Mouse (Mus musculus) megakaryocyte progenitor cell, adult 5-6 weeks (primary cell): ENCODE data around the gene Rev1. TPM values are rescaled to one million over a fixed set of nuclear protein-coding genes. Genes with fewer than 3 reads are reported as not detected.

Experiments
- ATAC-seq: replicated peaks from 2 replicates; pipeline ENCODE4 v1.8.0; 2016; ENCODE audit warnings: mild to moderate bottlenecking, moderate TSS enrichment, inconsistent platforms; ENCODE audit not compliant: poor library complexity
- total RNA-seq, 2 experiments: library from RNA; stranded (forward) in 1 of 2; stranded (reverse) in 1 of 2; fragments of 157-497, 149-512 nt in 1 of 2; fragments of 200-1000 nt in 1 of 2; gene quantifications; 2 replicates each; pipeline versions ENCODE4 v1.2.3 to v1.2.4; 2015 to 2017

Rev1 gene
- total RNA-seq (2015), result 41.7 and 48.3 TPM in 2 replicates
- total RNA-seq (2017), result 44.6 and 60.9 TPM in 2 replicates

DNA sequence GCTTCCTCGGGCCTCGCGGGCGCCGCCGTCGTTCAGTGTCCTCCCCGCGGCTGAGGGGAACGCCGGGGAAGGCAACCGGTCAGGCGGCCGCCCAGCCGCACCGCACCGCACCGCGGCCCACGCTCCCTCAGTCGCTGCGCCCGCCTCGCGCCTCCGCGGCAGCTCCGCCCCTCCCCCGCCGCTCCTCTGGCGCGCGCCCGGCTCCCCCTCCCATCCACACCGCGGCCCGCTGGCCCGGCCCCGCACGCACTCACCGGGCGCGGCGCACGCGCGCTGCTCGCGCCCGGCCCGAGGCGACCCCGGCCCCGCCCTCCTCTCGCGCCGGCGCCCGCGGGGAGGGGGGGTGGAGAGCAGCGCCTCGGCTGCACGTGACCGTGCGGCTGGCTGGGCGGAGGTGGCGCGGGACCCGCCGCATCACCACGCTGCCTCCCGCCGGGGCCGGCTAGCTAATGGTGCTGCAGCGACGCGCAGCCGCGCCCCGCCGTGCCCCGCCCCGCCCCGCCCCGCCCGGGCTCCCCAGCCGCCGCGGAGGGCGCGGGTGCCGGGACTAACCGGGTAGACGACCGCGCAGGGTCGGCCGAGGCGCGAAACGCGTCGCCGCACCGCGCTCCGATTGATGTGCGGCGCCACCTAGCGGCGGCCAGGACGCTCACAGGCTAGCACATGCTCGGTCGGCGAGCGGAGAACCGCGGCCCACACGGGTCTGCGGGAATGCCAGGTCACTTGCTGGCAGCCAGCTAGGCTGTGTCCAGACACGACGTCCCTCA, at the start of gene Rev1:
Gene Rev1, minus strand, starts transcription at position 301 of the 767 bp plus-strand sequence.
- peak; percentile 80 for ATAC-seq

- ATAC-seq, result no peak
Observed at GRCm38 (mm10) chr1:38178929-38179328, 49.3 kb upstream of the Rev1 start.

GRCm38 (mm10) chr1:38176077-38176476, 46.5 kb upstream of the Rev1 start:
- ATAC-seq, result no peak

DNA sequence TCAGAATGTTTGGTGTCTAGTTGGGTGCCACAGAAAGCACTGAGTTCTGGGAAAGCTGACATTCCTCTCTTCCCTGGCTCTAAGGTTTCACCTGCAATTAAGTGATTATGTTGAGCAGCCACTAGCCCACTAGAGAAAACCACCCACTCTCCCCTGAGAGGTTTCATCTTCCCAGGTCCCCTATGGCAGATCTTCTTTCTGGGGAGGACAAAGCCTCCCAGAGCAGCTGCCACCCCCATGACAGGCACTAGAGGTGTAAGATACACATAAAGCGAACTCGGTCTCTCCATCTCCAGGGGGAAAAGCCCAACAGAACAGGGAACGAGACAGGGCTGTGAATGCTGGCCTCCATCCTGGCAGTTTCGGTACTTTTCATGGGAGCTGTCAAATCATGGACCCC, 42.3 kb upstream of the Rev1 start:
- no peak for ATAC-seq

- no peak for ATAC-seq
Observed at GRCm38 (mm10) chr1:38165696-38166095, 36.1 kb upstream of the Rev1 start.

- no peak for ATAC-seq
Observed at GRCm38 (mm10) chr1:38150086-38150485, 20.5 kb upstream of the Rev1 start.

DNA sequence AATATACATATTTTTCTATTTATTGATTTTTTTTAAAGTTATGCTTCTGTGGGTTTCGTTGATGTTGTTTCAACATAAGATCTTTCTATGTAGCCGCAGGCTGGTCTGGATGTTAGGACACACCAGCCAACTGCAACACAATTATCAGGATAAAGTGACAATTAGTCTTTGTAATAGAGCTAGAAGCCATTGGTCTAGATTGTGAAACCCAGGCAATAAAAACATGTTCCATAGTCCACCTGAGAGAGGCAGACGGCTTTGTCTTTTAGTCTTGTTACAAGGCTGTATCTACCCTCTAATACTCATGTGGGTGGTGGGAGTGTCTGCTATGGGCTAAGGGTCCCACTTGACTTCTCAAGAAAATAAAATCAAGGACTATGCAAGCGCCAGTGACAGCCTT, 16.4 kb upstream of the Rev1 start:
- ATAC-seq, result no peak

GRCm38 (mm10) chr1:38141371-38141770, 11.8 kb upstream of the Rev1 start:
- no peak for ATAC-seq

GRCm38 (mm10) chr1:38140911-38141310, 11.3 kb upstream of the Rev1 start:
- ATAC-seq, result no peak

- ATAC-seq, result no peak
Observed at GRCm38 (mm10) chr1:38139396-38139795, 9.8 kb upstream of the Rev1 start.

DNA sequence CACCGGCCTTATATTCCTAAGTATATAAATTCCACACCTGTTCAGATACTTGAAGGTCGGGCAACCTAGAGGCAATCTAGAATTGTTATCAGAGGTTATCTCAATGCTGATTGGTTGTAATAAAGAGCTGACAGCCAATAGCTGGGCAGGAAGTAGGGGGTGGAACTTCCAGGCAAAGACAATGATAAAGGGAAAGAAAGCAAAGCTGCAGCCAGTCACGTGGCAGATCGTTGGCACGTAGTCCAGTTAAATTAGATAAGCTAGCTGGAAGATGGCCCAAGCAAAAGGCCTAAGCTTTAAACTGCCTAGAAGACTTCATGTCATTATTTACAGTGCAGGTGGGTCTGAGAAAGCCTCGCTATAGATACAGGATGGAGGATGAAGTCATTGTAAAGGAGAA, 3.3 kb upstream of the Rev1 start:
- no peak for ATAC-seq

GRCm38 (mm10) chr1:38130715-38131483, 1.3 kb upstream of the Rev1 start:
- peak; percentile 62 for ATAC-seq

- 0 out of 2 replicates have a peak, but pooled peaks have one; percentile 4 for ATAC-seq
Observed at GRCm38 (mm10) chr1:38128919-38129436, 623 bp downstream of the Rev1 start.

GRCm38 (mm10) chr1:38127036-38127435, 2.6 kb downstream of the Rev1 start:
- ATAC-seq, result no peak

DNA sequence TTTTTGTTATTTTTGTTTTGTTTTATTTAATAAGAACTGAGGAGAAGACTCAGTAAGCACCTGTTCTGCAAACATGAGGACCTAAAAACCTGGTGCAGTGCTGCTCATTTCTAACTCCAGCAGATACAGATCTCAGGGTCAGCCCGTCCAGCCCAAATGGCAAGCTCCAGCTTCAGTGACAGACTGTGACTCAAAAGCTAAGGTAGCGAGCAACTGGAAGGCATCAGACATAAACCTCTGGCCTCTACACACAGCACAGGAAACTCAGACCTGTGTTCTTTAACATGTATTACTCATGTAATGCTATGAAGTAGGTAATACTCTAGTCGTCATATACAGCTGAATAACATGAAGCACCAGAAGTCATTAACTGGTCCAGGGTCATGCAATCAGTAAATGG, 3.2 kb downstream of the Rev1 start:
- no peak for ATAC-seq

- no peak for ATAC-seq
Observed at GRCm38 (mm10) chr1:38124261-38124660, 5.3 kb downstream of the Rev1 start.

- ATAC-seq, result no peak
Observed at GRCm38 (mm10) chr1:38120877-38121276, 8.7 kb downstream of the Rev1 start.

DNA sequence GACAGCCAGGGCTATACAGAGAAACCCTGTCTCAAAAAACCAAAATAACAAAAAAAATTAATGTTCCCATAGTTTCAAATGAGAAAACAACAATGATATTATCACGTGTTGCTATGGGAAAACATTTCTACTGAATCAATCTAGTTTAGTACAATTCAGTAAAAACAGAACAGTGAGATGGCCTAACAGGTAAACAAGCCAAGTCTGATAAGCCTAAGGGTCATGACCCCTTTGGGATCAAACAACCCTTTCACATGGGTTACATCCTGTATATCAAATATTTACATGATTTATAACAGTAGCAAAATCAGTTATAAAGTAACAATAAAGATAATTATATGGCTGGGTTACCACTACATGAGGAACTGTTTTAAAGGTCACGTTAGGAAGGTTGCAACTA, 11.0 kb downstream of the Rev1 start:
- no peak for ATAC-seq

- ATAC-seq, result no peak
Observed at GRCm38 (mm10) chr1:38109786-38110185, 19.8 kb downstream of the Rev1 start.

DNA sequence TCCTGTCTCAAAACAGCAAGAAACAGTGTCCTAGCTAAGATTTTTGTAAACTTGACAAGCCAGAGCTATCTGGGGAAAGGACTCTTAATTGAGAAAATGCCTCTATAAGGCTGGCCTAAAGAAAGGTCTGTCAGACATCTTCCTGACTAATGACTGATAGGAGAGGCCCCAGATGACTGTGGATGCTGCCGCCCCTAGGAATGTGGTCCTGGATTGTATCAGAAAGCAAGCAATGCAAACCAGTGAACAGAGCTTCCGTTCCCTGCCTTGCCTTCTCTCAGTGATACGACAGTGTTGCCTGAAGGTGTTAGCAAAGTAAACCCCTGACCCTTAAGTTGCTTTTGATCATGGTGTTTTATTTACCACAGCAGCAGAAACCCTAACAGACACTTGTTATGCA, 25.8 kb downstream of the Rev1 start:
- no peak for ATAC-seq

DNA sequence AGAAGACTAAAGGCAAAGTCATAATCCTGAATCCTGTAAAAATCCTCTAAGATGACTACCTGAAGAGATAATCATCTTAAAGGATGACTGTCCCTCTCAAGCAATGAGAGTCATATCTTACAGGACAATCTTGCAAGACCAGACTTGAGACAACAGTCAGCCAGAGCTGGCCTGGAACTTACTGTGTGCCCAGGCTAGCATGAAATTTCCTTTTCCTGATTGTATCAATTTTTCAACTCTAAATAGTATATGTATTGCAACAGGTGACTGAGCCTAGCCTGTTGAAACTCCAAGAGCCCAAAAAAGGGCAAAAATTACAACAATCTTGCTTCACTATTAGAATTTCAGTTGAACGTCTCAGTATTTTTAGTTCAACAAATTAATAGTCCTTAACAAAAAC, 26.4 kb downstream of the Rev1 start:
- peak; percentile 74 for ATAC-seq

DNA sequence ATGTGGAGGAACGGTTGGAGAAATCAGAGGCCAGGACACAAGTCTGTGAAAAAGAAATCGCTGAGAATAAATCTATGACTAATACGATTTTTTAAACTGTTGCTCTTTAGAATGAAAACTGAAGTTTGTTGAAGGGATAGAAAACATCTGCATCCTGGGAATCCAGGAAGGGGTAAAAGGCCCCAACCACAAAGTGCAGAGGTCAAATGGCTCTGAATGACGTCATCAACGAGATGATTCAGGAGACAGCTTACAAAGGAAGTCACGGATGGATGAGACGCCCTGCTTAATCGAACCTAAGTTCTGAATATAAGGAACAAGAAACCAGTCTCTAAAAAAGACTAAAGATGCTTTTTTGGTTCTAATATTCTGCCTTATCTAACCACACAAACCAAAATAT, 48.3 kb downstream of the Rev1 start:
- ATAC-seq, result no peak
